Mouse (Mus musculus) layer of hippocampus, postnatal 10 days (tissue): ENCODE measurements around the gene 2210016L21Rik. TPM values are rescaled to one million over a fixed set of nuclear protein-coding genes. Genes with fewer than 3 reads are reported as not detected.
A peak's percentile ranks its signal among the peaks of the same experiment; 100 is the strongest.
"Not testable (repeated sequence)": the region's sequence is repeated elsewhere in the genome, so short reads cannot be mapped to it uniquely, and the experiment has no call there.

Source experiments
- DNase-seq, 2 experiments: peaks; one replicate each; pipeline ENCODE4 v3.0.0; 2021; ENCODE audit warnings: low spot score in 2 of 2
- total RNA-seq, 2 experiments: library from RNA; stranded (reverse); gene quantifications; 2 replicates each; pipeline ENCODE4 v1.2.3; 2021

2210016L21Rik gene
- total RNA-seq, 2 experiments from 2014 or later = 181 to 193 TPM

DNA sequence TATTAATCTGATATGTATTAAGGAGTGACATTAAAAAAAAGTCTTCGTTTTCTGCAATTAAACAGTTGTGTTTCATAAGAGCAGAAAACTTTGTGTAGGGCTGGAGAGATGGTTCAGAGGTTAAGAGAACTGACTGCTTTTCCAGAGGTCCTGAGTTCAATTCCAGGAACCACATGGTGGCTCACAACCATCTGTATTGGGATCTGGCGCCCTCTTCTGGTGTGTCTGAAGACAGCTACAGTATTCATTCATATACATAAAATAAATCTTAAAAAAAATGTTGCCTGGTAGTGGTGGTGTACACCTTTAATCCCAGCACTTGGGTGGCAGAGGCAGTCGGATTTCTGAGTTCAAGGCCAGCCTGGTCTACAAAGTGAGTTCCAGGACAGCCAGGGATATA lies 820 bp upstream of the 2210016L21Rik start:
- not testable (repeated sequence) for DNase-seq

DNA sequence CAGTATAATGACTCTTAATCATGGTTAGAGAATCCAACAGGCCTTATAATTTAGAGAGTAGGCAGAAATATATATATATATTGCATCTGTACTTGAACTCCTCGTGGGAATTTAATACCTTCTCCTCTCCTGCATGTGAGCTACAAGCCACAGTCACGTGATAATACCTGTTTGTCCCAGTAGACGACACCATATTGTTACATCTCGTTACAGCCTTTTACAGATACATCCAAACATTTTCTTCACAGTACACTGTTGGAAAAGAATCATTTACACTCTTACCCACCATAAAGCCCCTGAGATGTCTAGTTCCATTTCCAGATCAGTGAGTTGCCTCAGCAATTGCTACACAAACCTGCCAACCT lies 790 bp downstream of the 2210016L21Rik start:
- DNase-seq = no peak

DNA sequence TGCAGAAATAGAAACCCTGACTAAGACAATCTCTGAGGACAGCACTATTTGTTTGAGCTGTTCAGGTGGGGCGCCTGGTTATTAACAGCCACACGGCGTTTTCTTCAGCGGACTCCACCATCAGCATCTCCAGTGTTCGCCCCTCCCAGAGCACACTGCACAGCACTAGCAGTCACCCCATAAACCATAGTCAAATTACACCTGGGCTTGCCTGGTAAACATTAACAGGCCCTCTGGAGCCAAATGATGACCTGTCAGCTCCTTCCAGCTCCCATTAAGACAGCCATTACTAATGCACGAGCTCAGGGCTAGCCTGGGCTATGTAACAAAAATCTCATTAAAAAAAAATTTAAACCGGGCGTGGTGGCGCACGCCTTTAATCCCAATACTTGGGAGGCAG lies 3.1 kb downstream of the 2210016L21Rik start:
- DNase-seq = no peak

DNA sequence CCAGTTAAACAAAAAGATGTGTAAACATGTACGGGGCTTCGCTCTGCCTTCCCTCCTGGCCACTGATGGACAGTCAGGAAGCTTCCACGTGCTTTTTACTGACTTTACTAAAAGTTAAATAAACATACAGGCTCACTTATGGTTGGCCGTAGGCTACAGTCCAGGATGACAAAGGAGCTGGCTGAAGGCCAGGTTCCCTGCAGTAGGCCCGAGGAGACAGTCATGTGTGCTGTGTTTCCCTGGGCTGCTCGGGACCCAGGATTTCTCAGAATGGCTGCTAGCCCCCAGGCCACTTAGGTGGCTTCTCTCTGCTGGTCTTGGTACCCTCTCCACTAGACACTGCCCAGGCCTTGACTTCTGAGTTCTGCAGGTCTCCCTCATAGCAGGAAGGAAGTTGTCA lies 6.9 kb downstream of the 2210016L21Rik start:
- DNase-seq = peak in 1 of 2 experiments; percentile 47

DNA sequence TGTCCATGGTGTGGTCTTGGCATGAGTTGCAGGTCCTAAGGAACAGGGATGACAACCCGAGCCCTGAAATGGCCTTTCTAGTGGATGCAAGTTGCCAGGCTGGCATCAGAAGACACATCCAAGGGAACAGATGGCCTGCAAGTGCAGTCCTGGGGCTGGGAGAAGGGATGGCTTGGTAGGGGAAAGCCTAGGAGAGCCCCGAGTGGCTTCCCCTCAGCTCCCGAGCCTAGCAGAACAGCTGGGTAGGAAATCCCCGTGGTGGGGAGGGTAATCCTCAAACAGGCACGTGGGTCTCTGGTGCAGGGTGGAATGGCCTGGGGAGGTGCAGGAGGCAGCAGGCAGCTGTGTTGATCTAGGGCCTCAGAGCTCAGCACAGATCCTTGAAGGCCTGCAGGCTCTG lies 7.4 kb downstream of the 2210016L21Rik start:
- DNase-seq = peak in 1 of 2 experiments; percentile 36

DNA sequence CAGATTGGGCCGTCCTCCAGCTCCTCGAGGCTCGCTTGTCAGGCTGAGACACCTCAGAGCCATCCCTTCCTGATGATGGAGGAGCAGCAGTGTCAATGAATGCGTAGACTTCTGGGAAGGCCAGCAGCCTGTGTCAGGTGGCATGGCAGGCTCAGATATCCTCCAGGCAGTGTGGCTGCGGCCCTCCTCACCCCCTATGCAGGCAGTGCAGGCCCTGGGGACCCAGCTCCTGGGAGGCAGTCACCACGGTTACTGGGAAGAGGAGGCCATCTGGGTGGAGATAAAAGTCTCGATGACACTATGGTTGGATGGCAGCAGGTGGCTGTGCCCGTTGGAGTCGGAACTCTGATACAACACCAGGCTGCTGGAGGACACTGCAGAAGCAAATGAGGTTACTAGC lies 7.9 kb downstream of the 2210016L21Rik start:
- no peak for DNase-seq

DNA sequence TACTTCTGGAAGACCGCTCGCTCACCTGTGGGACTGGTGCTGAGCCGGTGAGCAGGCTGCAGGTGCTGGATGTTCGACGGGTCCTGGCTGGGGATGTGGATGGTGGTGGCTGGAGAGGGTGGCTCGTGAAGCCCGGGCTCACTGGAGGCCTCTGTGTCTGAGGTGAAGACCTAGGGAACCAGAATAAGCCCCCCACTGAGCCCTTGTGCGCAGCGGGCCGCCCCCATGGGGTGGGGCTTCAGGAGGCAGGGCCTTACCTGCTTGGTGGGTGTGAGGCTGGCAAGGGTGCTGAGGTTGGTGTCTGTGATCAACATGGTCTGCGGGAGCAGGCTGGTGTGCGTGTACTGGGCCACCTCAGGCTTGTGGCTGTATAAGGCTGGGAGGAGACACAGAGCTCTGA lies 8.7 kb downstream of the 2210016L21Rik start:
- DNase-seq = no peak

DNA sequence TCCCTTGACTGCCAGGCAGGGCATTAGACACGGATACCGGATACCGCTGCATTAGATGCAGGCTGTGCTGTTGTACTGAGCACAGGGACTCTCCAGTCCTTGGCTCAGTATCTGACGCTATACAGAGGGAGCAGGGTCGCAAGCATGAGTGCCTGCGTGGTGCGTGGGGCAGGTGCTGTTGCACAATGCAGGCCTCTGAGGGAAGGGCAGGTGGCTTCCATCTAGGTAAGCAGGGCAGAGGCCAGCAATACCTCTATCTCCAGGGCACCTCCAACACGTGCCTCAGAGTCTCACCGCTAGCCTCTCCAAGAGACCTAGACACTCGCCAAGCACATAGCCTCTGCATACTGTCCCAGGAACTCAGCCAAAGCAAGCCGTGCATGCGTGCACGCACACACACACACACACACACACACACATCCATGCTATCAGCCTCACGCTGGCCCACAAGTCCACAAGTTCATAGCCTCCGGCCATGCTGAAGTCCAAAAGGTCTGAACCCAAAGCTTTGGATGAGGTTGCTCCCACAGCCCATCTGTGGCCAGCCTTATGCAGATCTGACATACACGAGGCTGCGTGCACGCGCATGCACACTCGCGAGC lies 9.4 kb downstream of the 2210016L21Rik start:
- DNase-seq = no peak

DNA sequence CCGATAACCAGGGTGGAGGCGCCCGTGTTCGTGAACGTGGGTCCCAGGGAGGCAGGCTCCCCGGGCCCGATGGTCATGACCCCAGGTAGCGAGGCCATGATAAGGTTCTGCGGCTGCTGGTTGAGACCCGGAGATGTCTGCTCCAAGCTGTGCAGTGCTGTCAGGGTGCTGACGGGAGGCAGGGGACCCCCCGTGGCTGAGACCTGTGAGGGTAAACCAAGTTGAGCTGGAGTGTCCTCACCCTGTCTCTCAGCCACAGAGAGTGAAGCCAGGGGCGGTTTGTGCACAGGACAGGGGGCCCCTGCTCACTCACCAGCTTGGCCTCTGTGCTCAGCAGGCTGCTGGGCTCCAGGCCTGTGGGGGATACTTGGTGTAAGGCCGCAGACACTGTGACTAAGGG lies 11.4 kb downstream of the 2210016L21Rik start:
- DNase-seq = no peak

DNA sequence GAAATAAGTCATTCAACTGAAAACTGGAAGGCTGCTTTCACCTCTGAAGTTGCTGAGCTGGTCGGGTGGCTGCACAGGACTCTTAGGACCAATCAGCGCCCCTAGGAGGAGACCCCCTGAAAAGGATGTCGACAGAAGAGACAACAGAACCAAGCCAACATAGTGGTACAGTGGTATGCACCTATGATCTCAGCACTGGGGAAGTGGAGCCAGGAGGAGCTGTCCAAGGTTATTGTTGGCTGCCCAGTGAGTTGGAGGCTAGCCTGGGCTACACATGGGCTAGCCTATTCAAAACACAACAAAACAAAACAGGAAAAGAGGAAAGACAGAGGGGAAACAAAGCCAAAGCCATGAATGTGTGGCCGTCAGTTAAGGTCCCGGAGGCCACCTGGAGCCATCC lies 16.1 kb downstream of the 2210016L21Rik start:
- no peak for DNase-seq

DNA sequence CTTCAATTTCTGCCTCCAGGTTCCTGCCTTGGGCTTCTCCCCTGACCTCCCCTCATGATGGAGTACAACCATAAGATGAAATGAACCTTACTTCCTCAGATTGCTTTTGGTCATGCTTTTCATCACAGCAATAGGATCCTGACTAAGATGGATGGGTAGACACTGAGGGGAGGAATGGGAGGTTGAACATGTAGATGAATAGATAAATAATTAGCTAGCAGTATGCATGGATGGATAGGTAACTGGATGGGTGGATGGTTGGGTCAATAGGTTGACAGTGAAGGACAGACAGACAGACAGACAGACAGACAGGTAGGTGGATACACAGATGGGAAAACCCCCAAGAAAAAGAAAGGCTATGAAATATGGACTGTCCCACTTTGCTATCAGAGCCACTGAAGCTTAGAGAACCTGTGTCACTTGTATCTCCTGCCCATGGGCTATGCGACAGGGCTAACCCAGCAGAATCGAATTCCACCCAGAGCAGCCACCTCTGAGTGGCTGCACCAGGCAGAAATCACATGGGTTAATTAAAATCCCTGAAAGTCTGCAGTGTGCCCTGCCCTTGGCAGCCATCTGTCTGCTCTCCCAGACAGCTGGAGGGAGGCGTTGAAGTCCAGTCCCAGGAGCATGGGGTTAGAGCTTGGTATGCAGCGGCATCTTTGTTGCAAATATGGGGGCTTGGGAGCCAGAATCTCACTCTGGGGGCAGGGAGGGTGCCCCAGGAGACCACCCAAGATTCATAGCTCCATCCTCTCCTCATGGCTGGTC lies 19.8 kb downstream of the 2210016L21Rik start:
- DNase-seq = no peak

DNA sequence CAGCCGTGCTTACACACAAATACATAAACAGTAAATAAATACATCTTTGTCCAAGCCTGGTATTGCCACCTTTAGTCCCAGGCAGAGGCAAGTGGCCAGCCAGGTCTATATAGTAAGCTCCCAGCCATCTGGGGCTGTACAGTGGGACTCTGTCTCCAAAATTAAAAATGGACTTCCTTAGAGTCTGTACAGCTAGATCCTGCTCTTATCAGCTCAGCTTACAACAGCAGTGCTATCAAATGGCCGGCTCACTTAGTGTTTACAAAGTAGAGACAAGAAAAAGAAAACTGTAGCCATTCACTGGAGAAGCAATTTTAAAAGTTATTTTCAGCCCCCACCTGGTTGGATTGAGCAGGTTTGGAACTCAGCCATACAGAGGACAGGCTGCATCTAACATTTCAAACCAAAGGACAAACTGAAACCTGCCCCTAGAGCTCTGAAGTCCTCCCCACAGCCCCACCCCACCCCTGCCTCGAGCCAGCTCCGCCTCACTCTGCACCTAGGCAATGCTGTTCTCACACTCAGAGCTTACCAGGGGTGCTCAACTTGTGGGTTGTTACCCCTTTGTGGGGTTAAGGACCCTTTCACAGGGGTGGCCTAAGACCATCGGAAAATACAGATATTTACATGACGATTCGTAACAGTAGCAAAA lies 22.5 kb downstream of the 2210016L21Rik start:
- DNase-seq = no peak

DNA sequence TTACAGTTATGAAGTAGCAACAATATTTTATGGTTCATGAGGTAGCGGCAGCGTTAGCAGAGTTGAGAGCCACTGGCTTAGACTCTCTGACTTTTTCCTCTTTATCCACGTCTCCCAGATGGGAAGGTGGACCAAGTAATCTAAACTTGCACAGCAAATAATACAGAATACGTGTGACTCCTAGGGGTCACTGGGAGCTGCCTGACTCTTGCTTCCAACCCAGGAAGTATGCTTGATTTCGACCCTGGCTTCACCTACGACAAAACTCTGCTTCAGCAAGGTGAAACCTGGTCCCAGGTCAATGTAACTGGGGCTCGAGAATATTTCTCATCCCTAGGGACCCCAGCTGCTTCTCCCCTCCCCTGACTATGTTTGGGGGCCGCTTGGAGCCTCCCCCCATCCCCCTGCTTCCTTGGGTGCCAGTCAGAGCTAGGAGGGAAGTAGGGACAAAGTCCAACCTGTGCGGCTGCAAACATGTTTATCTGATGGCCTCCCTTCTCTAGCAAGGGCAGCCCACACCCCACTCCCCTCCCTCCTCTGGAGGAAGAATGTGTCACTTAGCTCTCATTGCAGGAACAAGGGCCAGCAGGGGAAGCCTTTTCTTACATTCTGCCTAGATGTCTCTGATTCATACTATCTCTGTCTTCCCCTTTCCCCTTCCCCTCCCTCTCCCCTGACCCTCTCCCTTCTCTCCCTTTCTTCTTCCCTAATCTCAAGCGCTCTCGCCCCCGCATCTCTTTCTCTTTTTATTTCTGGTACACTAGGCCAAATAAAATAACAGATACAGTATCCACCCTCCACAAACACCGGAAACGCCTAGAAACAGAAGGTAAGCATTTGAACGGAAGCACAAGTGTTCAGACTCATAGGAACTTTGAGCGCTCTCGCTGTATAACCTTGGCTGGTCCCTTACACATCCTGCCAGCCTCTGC lies 23.3 kb downstream of the 2210016L21Rik start:
- no peak for DNase-seq

DNA sequence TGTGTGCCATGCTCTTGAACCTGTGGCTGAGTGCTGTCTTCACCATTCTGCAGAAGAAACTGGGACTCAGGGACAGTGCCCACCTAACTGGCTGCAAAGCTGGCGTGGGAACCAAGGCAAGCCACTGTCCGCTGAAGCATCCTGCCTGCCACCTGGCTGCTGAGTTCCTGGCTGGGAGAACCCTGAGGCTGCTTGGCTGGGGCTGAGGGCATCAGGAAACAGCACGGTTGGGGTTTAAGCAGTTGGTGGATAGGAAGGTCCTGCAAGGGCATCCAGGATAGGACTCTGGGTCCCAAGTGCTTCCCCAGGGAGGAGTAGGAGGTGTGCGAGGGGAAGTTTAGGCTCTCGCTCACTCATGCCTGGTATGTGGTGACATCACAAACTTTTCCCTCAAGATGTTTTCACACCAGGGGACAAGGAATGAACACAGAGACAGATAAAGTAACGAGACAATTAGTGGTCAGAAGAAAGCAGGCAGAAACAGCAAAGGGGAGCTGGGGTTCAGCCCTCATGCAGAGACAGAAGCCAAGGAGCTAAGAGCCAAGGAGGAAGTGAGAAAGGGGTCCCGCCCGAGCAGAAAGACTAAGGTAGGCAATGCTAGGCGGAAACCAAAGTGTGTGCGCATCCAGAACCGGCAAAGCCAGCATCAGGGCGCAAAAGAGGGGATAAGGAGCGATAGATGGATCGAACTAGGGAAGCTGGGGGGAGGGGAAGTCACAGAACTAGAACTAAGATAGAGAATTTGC lies 25.7 kb downstream of the 2210016L21Rik start:
- DNase-seq = no peak

DNA sequence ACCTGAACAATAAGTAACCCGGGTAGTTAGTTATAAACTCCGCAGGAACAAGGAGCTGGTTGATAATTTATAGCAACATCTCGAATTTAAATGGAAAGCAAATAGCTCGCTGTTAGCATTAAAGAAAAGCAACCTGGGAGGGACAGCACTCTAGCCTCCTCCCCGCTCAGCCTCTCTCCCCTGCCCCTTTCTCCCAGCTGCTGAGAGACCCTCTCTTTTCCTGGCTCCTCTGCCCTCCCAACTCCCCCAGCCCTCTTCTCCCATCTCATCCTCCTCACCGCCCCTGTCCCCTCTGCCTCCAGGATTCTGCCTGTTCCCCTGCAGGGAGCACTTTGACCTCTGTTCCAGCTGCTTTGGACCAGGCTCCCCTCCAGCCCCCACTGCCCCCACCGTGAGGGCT lies 26.7 kb downstream of the 2210016L21Rik start:
- DNase-seq = no peak

DNA sequence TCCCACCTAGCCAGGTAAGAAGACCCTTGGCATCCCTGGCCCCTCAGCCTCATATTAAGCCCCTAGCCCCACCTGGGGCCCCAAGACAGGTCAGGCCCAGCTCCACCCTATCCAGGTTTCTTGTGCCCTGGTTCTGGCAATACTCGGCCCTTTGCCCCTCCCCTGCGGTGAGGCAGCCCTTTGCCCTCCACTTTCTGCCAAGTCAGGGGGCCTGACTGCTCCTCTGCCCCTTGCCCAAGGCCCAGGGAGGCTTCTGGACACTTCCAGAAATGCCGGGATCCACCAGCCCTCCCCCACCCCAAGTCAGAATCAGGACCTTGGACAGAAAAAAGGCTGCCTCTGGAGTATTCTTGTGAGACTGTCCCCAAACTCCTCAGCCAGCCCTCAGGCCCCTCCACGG lies 27.1 kb downstream of the 2210016L21Rik start:
- DNase-seq = no peak

DNA sequence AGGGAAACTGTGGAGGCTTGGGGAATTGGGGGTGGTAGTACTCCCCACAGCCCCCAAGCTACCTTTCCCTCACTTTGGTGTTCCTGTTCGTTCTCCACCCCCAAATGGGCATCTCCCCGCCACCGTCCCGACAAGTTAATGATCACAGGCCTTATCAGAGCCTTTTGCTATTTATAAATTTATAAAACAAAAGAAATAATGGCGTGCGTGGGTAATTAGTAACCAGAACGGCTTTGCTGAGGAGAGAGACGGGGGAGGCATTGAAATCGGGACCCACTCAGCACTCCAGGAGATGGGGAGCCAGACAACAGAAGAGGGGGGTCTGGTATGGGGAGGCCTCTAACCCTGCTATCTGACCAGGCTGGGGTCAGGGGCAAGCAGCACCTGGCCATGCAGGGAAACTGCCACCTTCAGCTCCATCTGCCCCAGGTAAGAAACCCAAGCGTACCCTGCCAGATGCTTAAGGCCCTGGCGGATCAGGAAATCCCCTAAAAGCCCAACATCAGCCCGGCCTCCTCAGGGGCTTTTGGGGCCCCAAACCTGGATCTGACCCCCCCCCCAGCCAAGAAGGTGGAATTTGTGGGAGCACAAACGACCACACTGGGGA lies 27.8 kb downstream of the 2210016L21Rik start:
- no peak for DNase-seq

DNA sequence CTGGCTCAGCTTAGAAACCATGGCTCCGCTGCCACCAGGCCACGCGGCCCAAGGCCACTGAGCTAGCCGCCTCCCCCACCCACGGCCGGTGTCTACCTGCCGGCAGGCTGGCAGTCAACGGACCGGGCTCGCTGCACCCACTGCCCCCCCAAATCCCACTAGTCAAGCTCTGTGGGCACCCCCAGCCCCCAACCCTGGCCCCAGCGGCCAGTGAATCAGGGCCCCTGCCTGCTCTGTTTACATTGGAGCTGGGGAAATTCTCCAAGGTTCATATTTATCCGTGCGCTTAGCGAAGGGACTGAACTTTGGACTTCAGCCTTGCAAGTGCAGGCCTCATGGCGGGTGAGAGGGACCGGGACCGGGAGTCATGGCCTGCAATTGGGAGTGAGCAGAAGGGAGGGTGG lies 28.9 kb downstream of the 2210016L21Rik start, which contains the start of gene Hnf1a:
Hnf1a (minus strand) TSS at position 271 of the 404 bp plus-strand sequence.
- DNase-seq = no peak

DNA sequence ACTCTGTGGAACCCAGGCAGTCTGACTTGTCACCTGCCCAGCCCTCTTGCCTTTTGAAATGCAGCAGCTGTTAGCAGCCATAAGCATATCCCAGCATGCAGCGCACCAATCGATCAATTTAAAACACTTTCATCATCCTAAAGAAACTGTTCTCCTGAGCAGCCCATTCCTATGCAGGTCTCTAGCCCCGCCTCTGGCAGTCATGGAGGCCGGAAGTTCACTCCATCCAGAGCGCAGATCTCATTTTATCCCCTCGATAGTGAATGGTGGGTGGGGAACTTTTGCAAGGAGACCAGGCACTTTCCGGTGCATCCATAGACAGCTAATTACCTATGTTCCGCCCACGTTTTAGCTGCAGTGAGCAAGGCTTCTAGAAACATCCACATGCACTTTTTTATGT lies 30.2 kb downstream of the 2210016L21Rik start:
- no peak for DNase-seq

DNA sequence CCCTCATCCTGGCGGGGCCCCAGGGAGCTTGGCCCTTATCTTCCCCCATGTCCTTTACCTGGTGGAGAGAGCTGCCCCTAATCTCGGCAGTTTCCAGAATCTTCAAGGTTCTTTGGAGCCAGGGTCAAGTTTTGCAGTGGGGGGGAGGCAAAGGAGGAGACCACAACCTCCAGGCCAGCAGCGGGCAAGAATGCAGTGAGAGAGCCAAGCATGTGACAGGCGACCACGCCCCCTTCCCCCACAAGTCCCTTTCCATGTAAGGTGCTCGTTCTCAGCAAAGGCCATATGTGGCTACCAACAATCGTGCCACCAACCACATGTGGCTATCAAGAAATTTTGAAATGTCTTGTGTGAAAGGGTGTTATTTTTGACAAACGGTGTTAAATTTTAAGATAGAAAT lies 31.2 kb downstream of the 2210016L21Rik start:
- no peak for DNase-seq
